Mouse (Mus musculus) limb, embryonic 12.5 days (tissue): ENCODE results near the gene Cep112. TPM values are rescaled to one million over a fixed set of nuclear protein-coding genes. Genes with fewer than 3 reads are reported as not detected.

Source experiments
- ATAC-seq: fragments of 200-750 bp; cut with Nextera tagmentation; 2 replicates; pipeline ENCODE4 v1.8.0; 2017; ENCODE audit warnings: low read depth, moderate TSS enrichment; ENCODE audit not compliant: insufficient number of reproducible peaks, insufficient read depth, low FRiP score, low TSS enrichment
- H3K27ac ChIP-seq: fragments of 300-500 bp; sonication (generic); 2 replicates; pipeline ENCODE4 v1.5.1; 2016; ENCODE audit warnings: mild to moderate bottlenecking, moderate library complexity
- H3K27me3 ChIP-seq: fragments of 300-500 bp; sonication (generic); 2 replicates; pipeline ENCODE4 v1.6.1; 2016; ENCODE audit warnings: mild to moderate bottlenecking, moderate library complexity
- H3K36me3 ChIP-seq: fragments of 300-500 bp; sonication (generic); 2 replicates; pipeline ENCODE4 v1.6.1; 2016; ENCODE audit warnings: mild to moderate bottlenecking, moderate library complexity
- H3K4me1 ChIP-seq: fragments of 300-500 bp; sonication (generic); replicated peaks from 2 replicates; pipeline ENCODE4 v1.6.1; 2016
- H3K4me2 ChIP-seq: fragments of 300-500 bp; sonication (generic); 2 replicates; pipeline ENCODE4 v1.6.1; 2016; ENCODE audit warnings: mild to moderate bottlenecking, moderate library complexity
- H3K4me3 ChIP-seq: fragments of 300-500 bp; sonication (generic); replicated peaks from 2 replicates; pipeline ENCODE4 v1.5.1; 2016; ENCODE audit warnings: mild to moderate bottlenecking
- H3K9ac ChIP-seq: fragments of 300-500 bp; sonication (generic); replicated peaks from 2 replicates; pipeline ENCODE4 v1.6.1; 2016; ENCODE audit warnings: mild to moderate bottlenecking, moderate library complexity
- H3K9me3 ChIP-seq: fragments of 300-500 bp; sonication (generic); 2 replicates; pipeline ENCODE4 v1.6.1; 2016; ENCODE audit warnings: mild to moderate bottlenecking, moderate library complexity
- WGBS: fragments of 180-500 bp; shearing (Covaris S2); methylation state at CpG from one replicate; pipeline ENCODE4 v1.1.7; 2016; 5-methylcytosine and 5-hydroxymethylcytosine counted together
- polyA plus RNA-seq: library from polyadenylated mRNA; unstranded; fragments of >200 nt; fragmentation: Nextera tagmentation; extraction: Ambion mirVana; gene quantifications from 2 replicates; pipeline ENCODE4 v1.2.1, GENCODE M21; 2016

Cep112 gene
- polyA plus RNA-seq, 1 experiment from 2014 or later = 17.8 TPM

DNA sequence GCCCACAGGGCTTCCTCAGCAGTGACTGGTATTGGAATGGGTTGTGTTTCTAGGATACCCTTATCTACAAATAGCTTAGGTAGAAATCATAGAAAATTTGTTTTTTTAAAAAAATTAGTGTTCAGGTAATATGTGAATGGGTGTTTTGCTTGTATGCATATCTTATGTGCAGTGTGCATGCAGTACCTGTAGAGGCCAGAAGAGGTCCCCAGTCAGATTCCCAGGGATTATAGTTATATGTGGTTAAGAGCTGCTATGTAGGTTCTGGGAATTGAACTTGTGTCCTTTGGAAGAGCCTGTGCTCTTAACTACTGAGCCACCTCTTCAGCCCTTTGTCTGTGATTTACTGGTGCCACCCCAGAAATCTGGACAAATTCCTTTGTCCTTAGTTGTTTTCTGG, 22.2 kb downstream of the Cep112 start:
- no peak overlapping the region for H3K4me3 ChIP-seq
- no peak overlapping the region for H3K27ac ChIP-seq
- H3K36me3 ChIP-seq = peaks cover 8% of the 10 kb centered on the region; the same call in 1 of the 2 replicates
- no peak overlapping the region for H3K4me2 ChIP-seq
- ATAC-seq = no peak
- no peak overlapping the region for H3K9ac ChIP-seq
- peaks cover 7% of the 10 kb centered on the region; the same call in 1 of the 2 replicates for H3K9me3 ChIP-seq
- H3K4me1 ChIP-seq = peaks cover 3% of the 10 kb centered on the region; the same call in 1 of the 2 replicates
- H3K27me3 ChIP-seq = no peaks in the 10 kb centered on the region

DNA sequence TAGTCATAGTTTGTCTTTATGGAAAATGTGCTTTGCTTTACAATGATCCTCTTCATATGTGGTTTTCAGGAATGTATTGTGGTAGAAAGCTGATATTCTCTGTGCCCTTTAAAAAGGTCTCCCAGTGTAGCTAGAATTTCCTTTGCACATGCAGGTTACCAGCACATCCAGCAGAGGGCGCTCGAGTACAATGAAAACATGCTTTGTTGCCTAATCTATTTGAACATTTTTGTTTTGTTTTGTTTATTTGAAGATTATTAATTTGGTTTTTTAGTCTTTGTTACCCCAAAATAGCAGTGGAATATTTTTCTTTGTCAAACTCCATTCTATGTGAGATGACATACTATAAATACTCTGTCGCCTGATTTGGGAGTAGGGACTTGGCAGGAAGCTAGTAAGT, 24.8 kb downstream of the Cep112 start:
- peaks cover 9% of the 10 kb centered on the region; the same call in 1 of the 2 replicates for H3K9me3 ChIP-seq
- no peak overlapping the region for H3K9ac ChIP-seq
- WGBS = 33% methylated on average over 3 of the region's 3 CpGs
- H3K36me3 ChIP-seq = peaks cover 6% of the 10 kb centered on the region; the same call in 1 of the 2 replicates
- H3K4me2 ChIP-seq = no peak overlapping the region
- H3K27ac ChIP-seq = no peak overlapping the region
- H3K4me3 ChIP-seq = no peak overlapping the region
- ATAC-seq = no peak
- peaks cover 3% of the 10 kb centered on the region; the same call in 1 of the 2 replicates for H3K4me1 ChIP-seq
- H3K27me3 ChIP-seq = no peaks in the 10 kb centered on the region

- no peaks in the 10 kb centered on the region for H3K27me3 ChIP-seq
- no peaks in the 10 kb centered on the region for H3K9me3 ChIP-seq
- H3K27ac ChIP-seq = no peak overlapping the region
- no peaks in the 10 kb centered on the region for H3K4me1 ChIP-seq
- peaks cover 14% of the 10 kb centered on the region for H3K36me3 ChIP-seq
- 80% methylated on average over 3 of the region's 3 CpGs for WGBS
- H3K4me3 ChIP-seq = no peak overlapping the region
- no peak overlapping the region for H3K4me2 ChIP-seq
- H3K9ac ChIP-seq = no peak overlapping the region
- no peak for ATAC-seq
Observed at GRCm38 (mm10) chr11:108459599-108459998, 34.6 kb downstream of the Cep112 start.

DNA sequence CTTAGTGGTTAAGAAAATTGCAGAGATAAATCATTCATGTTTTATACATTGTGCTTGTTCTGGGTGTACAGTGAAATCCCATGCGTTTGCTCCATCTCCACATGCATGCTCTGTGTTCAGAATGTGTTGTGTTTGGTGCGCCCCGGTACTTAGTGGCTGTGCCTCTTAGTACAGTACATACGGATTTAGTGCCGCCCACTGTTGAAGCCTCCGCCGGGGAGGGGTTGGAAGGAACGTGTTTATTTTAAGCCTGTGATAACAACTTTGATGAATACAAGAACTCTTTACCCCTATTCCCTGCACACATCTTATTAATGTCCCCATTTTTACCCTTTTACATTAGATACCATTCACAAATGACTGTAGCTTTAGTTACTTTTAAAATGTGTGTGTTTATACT, 39.1 kb downstream of the Cep112 start:
- no peak overlapping the region for H3K9ac ChIP-seq
- no peaks in the 10 kb centered on the region for H3K27me3 ChIP-seq
- no peaks in the 10 kb centered on the region for H3K4me1 ChIP-seq
- H3K4me2 ChIP-seq = no peak overlapping the region
- no peak overlapping the region for H3K27ac ChIP-seq
- WGBS = 84% methylated on average over 8 of the region's 8 CpGs
- H3K9me3 ChIP-seq = no peaks in the 10 kb centered on the region
- no peak for ATAC-seq
- H3K4me3 ChIP-seq = no peak overlapping the region
- H3K36me3 ChIP-seq = peaks cover 10% of the 10 kb centered on the region

DNA sequence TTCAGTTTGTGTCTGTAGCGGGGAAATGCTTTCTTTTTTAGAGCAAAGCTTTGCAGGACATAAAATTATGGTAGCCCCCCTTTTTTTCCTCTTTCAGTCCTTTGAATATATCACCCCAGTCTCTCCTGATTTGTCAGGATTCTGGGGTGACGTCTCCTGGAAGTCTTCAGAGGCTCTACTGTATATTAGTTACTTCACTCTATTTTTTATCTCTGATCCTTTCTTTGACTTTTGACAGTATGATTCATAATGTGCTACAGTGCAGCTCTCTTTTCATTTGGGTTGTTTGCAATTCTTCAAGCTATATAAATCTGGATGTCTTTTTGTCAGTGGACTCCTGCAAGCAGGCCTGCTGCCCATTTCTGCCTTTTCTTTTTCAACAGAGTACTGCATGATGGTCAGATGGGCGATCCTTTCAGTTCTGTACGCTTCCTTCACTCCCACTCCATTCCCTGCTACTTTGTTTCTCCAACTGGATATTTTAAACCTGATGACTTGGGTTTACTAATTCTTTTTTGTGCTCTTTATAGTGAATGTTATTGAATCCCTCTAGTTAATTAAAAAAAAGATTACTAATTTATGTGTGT, 39.8 kb downstream of the Cep112 start:
- ATAC-seq = no peak
- no peak overlapping the region for H3K4me2 ChIP-seq
- H3K27ac ChIP-seq = no peak overlapping the region
- H3K4me3 ChIP-seq = no peak overlapping the region
- H3K36me3 ChIP-seq = peaks cover 10% of the 10 kb centered on the region
- no peaks in the 10 kb centered on the region for H3K9me3 ChIP-seq
- WGBS = 81% methylated on average over 4 of the region's 4 CpGs
- H3K27me3 ChIP-seq = no peaks in the 10 kb centered on the region
- H3K4me1 ChIP-seq = no peaks in the 10 kb centered on the region
- no peak overlapping the region for H3K9ac ChIP-seq

DNA sequence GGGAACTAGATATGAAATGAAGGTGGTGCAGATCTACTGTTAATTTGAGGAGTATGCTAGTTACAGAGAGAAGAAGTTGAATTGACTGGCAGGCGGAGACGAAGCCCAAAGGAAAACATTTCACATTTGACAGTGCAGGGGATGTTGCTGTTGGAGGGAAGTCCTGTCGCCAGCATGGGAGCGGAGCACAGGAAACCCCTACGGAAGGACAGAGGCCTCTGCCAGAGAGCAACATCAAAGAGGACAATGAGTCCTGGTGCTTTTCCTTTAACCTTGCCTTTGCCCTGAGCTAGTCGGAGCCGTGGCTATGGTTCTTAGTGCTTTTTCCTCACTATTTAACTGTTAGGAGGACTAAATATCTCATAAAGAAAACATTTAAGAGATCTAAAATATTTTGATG, 50.7 kb downstream of the Cep112 start:
- Histone ChIP-seq H3K9me3 (no peaks in the 10 kb centered on the region), H3K9ac (no peak overlapping the region), H3K27ac (no peak overlapping the region), H3K36me3 (peaks cover 7% of the 10 kb centered on the region; the same call in 1 of the 2 replicates), H3K4me3 (no peak overlapping the region), H3K4me1 (no peaks in the 10 kb centered on the region), H3K27me3 (no peaks in the 10 kb centered on the region), H3K4me2 (no peak overlapping the region)
- ATAC-seq = no peak
- 56% methylated on average over 7 of the region's 7 CpGs for WGBS

- no peaks in the 10 kb centered on the region for H3K9me3 ChIP-seq
- no peak overlapping the region for H3K27ac ChIP-seq
- ATAC-seq = no peak
- no peaks in the 10 kb centered on the region for H3K27me3 ChIP-seq
- no peak overlapping the region for H3K9ac ChIP-seq
- H3K4me1 ChIP-seq = no peaks in the 10 kb centered on the region
- peaks cover 7% of the 10 kb centered on the region; the same call in 1 of the 2 replicates for H3K36me3 ChIP-seq
- WGBS = 94% methylated on average over 1 of the region's 1 CpGs
- no peak overlapping the region for H3K4me3 ChIP-seq
- no peak overlapping the region for H3K4me2 ChIP-seq
Observed at GRCm38 (mm10) chr11:108476226-108476625, 51.2 kb downstream of the Cep112 start.

GRCm38 (mm10) chr11:108483976-108484375, 59.0 kb downstream of the Cep112 start:
- Histone ChIP-seq H3K4me3 (no peak overlapping the region), H3K36me3 (no peaks in the 10 kb centered on the region), H3K9ac (no peak overlapping the region), H3K4me1 (no peaks in the 10 kb centered on the region; the same call in 1 of the 2 replicates), H3K27ac (no peak overlapping the region), H3K9me3 (no peaks in the 10 kb centered on the region), H3K4me2 (no peak overlapping the region), H3K27me3 (no peaks in the 10 kb centered on the region)
- WGBS = 33% methylated on average over 4 of the region's 4 CpGs
- ATAC-seq = no peak

GRCm38 (mm10) chr11:108488256-108488655, 63.3 kb downstream of the Cep112 start:
- Histone ChIP-seq H3K4me3 (no peak overlapping the region), H3K9ac (no peak overlapping the region), H3K4me1 (no peaks in the 10 kb centered on the region; the same call in 1 of the 2 replicates), H3K36me3 (no peaks in the 10 kb centered on the region), H3K27me3 (no peaks in the 10 kb centered on the region), H3K9me3 (no peaks in the 10 kb centered on the region), H3K27ac (no peak overlapping the region), H3K4me2 (no peak overlapping the region)
- 76% methylated on average over 2 of the region's 2 CpGs for WGBS
- no peak for ATAC-seq

- H3K9ac ChIP-seq = no peak overlapping the region
- H3K4me3 ChIP-seq = no peak overlapping the region
- 87% methylated on average over 4 of the region's 4 CpGs for WGBS
- ATAC-seq = no peak
- no peaks in the 10 kb centered on the region for H3K36me3 ChIP-seq
- H3K27ac ChIP-seq = no peak overlapping the region
- H3K27me3 ChIP-seq = no peaks in the 10 kb centered on the region
- no peak overlapping the region for H3K4me2 ChIP-seq
- H3K4me1 ChIP-seq = no peaks in the 10 kb centered on the region
- no peaks in the 10 kb centered on the region for H3K9me3 ChIP-seq
Observed at GRCm38 (mm10) chr11:108489863-108490262, 64.9 kb downstream of the Cep112 start.

- no peaks in the 10 kb centered on the region for H3K9me3 ChIP-seq
- no peak overlapping the region for H3K4me2 ChIP-seq
- no peaks in the 10 kb centered on the region for H3K27me3 ChIP-seq
- no peak overlapping the region for H3K4me3 ChIP-seq
- no peak overlapping the region for H3K27ac ChIP-seq
- no peaks in the 10 kb centered on the region for H3K4me1 ChIP-seq
- H3K36me3 ChIP-seq = no peaks in the 10 kb centered on the region; the same call in 1 of the 2 replicates
- no peak for ATAC-seq
- H3K9ac ChIP-seq = no peak overlapping the region
- WGBS = 88% methylated on average over 5 of the region's 5 CpGs
Observed at GRCm38 (mm10) chr11:108508190-108508589, 83.2 kb downstream of the Cep112 start.

- Histone ChIP-seq H3K4me3 (no peak overlapping the region), H3K4me1 (peaks cover 7% of the 10 kb centered on the region), H3K4me2 (no peak overlapping the region), H3K27me3 (no peaks in the 10 kb centered on the region), H3K9ac (no peak overlapping the region), H3K9me3 (no peaks in the 10 kb centered on the region), H3K36me3 (no peaks in the 10 kb centered on the region), H3K27ac (no peak overlapping the region; the same call in 1 of the 2 replicates)
- WGBS = 15% methylated on average over 5 of the region's 5 CpGs
- no peak for ATAC-seq
Observed at GRCm38 (mm10) chr11:108527725-108528363, 102.9 kb downstream of the Cep112 start.
